Mouse (Mus musculus) small intestine, adult 2 months (tissue): ENCODE measurements at regions not wholly inside any gene's neighbourhood (a gene's known extent, or its start where the extent isn't known, plus 50 kb on each side); places are given as distances from the start of the nearest gene placed in this dataset.

Experiments
- CTCF ChIP-seq: fragments of 200-500 bp; IDR thresholded peaks from 2 replicates; pipeline ENCODE4 v1.5.1; 2012; ENCODE audit warnings: low read depth, mild to moderate bottlenecking, control low read depth, inconsistent platforms, low read length, moderate library complexity, mixed read lengths; ENCODE audit not compliant: insufficient replicate concordance, insufficient read length; ENCODE audit errors: extremely low read depth
- POLR2A ChIP-seq: fragments of 200-500 bp; IDR thresholded peaks from 2 replicates; pipeline ENCODE4 v1.6.1; 2012; ENCODE audit warnings: low read depth, mild to moderate bottlenecking, control low read depth, inconsistent platforms, low read length, moderate library complexity

GRCm38 (mm10) chr10:46016295-46016694 is 438.7 kb downstream of the Hace1 start:
- TF ChIP-seq CTCF: no peak
- no peak for TF ChIP-seq POLR2A
